Mouse (Mus musculus): ENCODE measurements around the gene Pde4b. TPM values are rescaled to one million over a fixed set of nuclear protein-coding genes. Genes with fewer than 3 reads are reported as not detected.

Gene Pde4b
- polyA plus RNA-seq, 1 experiment: 2.7 TPM

GRCm38 (mm10) chr4:102230898-102231297, 143.6 kb downstream of the Pde4b start:
- no peak overlapping the region for H3K4me3 ChIP-seq (ENCODE audit: insufficient read depth, poor library complexity, severe bottlenecking)
- H3K36me3 ChIP-seq (ENCODE audit: control insufficient read depth, insufficient read depth): no peaks in the 10 kb centered on the region
- no peak overlapping the region for H3ac ChIP-seq (ENCODE audit: control insufficient read depth, insufficient read length, low read depth)
- no peaks in the 10 kb centered on the region for H3K79me3 ChIP-seq (ENCODE audit: low read depth)
- no peaks in the 10 kb centered on the region for H3K79me2 ChIP-seq (ENCODE audit: control insufficient read depth, insufficient read depth)
- H3K27me3 ChIP-seq (ENCODE audit: control insufficient read depth, insufficient read depth, insufficient read length): no peaks in the 10 kb centered on the region
- TF ChIP-seq USF1 (IDR thresholded peaks at IDR 0.05; ENCODE audit: low read depth): no peak

DNA sequence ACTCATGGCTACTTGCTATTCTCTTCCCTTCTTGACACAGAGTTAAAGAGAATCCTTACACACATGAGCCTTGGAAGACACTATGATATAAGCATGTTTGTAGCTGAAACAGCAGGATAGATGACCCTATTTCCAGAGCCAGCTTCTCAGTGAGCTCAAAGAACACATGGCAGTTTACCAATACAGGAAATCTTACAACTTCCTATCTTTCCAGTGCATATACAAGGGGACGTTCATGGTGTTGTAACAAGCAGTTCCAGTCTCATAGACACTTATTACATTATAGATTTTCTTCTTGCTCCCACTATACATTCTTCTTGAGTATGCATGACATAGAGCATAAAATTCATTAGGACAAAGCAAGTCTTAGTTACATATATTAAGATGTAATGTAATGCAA, 146.3 kb downstream of the Pde4b start:
- no peaks in the 10 kb centered on the region for H3K27me3 ChIP-seq (ENCODE audit: control insufficient read depth, insufficient read depth, insufficient read length)
- H3K36me3 ChIP-seq (ENCODE audit: control insufficient read depth, insufficient read depth): no peaks in the 10 kb centered on the region
- TF ChIP-seq MAX (IDR thresholded peaks at IDR 0.05) (no peak), MYOG (IDR thresholded peaks at IDR 0.05; ENCODE audit: control insufficient read depth, extremely low read depth, insufficient read length) (no peak), CEBPB (IDR thresholded peaks at IDR 0.05; ENCODE audit: low read depth) (no peak), CTCF (IDR thresholded peaks at IDR 0.05; ENCODE audit: control insufficient read depth, insufficient read depth, insufficient read length) (no peak), FOSL1 (IDR thresholded peaks at IDR 0.05; ENCODE audit: insufficient read depth, low read length, poor library complexity, severe bottlenecking) (no peak), USF1 (IDR thresholded peaks at IDR 0.05; ENCODE audit: low read depth) (no peak), MYOD1 (IDR thresholded peaks at IDR 0.05; ENCODE audit: control insufficient read depth, insufficient read length, low read depth) (no peak)

GRCm38 (mm10) chr4:102235151-102235550, 147.8 kb downstream of the Pde4b start:
- Histone ChIP-seq H3K4me3 (ENCODE audit: insufficient read depth, poor library complexity, severe bottlenecking) (no peak overlapping the region), H3K36me3 (ENCODE audit: control insufficient read depth, insufficient read depth) (no peaks in the 10 kb centered on the region), H3K27me3 (ENCODE audit: control insufficient read depth, insufficient read depth, insufficient read length) (no peaks in the 10 kb centered on the region), H3ac (ENCODE audit: control insufficient read depth, insufficient read length, low read depth) (no peak overlapping the region), H3K79me3 (ENCODE audit: low read depth) (no peaks in the 10 kb centered on the region), H3K79me2 (ENCODE audit: control insufficient read depth, insufficient read depth) (no peaks in the 10 kb centered on the region)
- TF ChIP-seq MAX (IDR thresholded peaks at IDR 0.05): no peak
- TF ChIP-seq FOSL1 (IDR thresholded peaks at IDR 0.05; ENCODE audit: insufficient read depth, low read length, poor library complexity, severe bottlenecking): no peak
- no peak for TF ChIP-seq CEBPB (IDR thresholded peaks at IDR 0.05; ENCODE audit: low read depth)
- no peak for TF ChIP-seq CTCF (IDR thresholded peaks at IDR 0.05; ENCODE audit: control insufficient read depth, insufficient read depth, insufficient read length)
- TF ChIP-seq MYOG (IDR thresholded peaks at IDR 0.05; ENCODE audit: control insufficient read depth, extremely low read depth, insufficient read length): no peak
- no peak for TF ChIP-seq USF1 (IDR thresholded peaks at IDR 0.05; ENCODE audit: low read depth)
- TF ChIP-seq MYOD1 (IDR thresholded peaks at IDR 0.05; ENCODE audit: control insufficient read depth, insufficient read length, low read depth): no peak

More for the DNA sequence above, 146.3 kb downstream of the Pde4b start:
- no peak overlapping the region for H3K4me3 ChIP-seq (ENCODE audit: insufficient read depth, poor library complexity, severe bottlenecking)
- H3K79me2 ChIP-seq (ENCODE audit: control insufficient read depth, insufficient read depth): no peaks in the 10 kb centered on the region
- H3ac ChIP-seq (ENCODE audit: control insufficient read depth, insufficient read length, low read depth): no peak overlapping the region
- H3K79me3 ChIP-seq (ENCODE audit: low read depth): no peaks in the 10 kb centered on the region

- H3K4me3 ChIP-seq (ENCODE audit: insufficient read depth, poor library complexity, severe bottlenecking): no peak overlapping the region
- no peak for TF ChIP-seq CTCF (IDR thresholded peaks at IDR 0.05; ENCODE audit: control insufficient read depth, insufficient read depth, insufficient read length)
- no peak for TF ChIP-seq USF1 (IDR thresholded peaks at IDR 0.05; ENCODE audit: low read depth)
- TF ChIP-seq MYOG (IDR thresholded peaks at IDR 0.05; ENCODE audit: control insufficient read depth, extremely low read depth, insufficient read length): no peak
- TF ChIP-seq CEBPB (IDR thresholded peaks at IDR 0.05; ENCODE audit: low read depth): no peak
- no peak for TF ChIP-seq MAX (IDR thresholded peaks at IDR 0.05)
- no peak for TF ChIP-seq MYOD1 (IDR thresholded peaks at IDR 0.05; ENCODE audit: control insufficient read depth, insufficient read length, low read depth)
- TF ChIP-seq FOSL1 (IDR thresholded peaks at IDR 0.05; ENCODE audit: insufficient read depth, low read length, poor library complexity, severe bottlenecking): no peak
- H3ac ChIP-seq (ENCODE audit: control insufficient read depth, insufficient read length, low read depth): no peak overlapping the region
- no peaks in the 10 kb centered on the region for H3K79me3 ChIP-seq (ENCODE audit: low read depth)
- no peaks in the 10 kb centered on the region for H3K27me3 ChIP-seq (ENCODE audit: control insufficient read depth, insufficient read depth, insufficient read length)
- H3K79me2 ChIP-seq (ENCODE audit: control insufficient read depth, insufficient read depth): no peaks in the 10 kb centered on the region
- no peaks in the 10 kb centered on the region for H3K36me3 ChIP-seq (ENCODE audit: control insufficient read depth, insufficient read depth)
Observed at GRCm38 (mm10) chr4:102239102-102239501, 151.8 kb downstream of the Pde4b start.

DNA sequence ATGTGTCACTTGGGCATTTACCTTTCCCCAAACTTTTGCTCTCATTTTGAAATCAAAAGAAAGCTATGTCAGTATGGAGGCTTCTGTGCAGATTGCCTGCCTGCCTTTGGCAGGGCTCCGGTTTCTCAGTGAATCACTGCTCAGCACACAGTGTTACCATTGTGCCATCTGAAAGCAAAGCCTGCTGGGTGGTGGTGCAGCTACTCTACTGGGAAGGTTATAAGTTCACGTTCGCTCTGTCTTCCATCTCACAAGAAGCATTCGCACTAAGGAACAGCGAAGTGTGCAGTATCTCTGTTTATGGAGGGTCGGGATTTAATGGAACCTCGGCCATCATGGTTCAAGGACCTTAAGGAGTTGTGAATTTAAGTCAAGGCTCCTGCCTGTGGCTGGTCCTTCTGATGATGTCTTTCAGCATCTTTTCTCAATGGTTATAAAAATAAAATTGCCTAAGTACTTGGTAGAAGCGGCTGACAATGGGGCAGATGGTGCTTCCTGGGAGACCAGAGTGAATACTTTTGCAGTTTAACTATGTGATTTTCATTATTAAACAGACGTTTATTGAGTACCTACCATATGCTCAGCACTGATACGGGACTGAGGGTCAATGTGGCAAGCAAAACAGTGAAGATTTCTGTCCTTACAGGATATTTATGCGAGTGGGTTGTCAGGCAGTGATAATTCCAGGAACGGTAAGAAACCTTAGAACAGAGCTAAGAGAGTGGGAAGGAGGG, 152.5 kb downstream of the Pde4b start:
- Histone ChIP-seq H3K36me3 (ENCODE audit: control insufficient read depth, insufficient read depth) (no peaks in the 10 kb centered on the region), H3K4me3 (ENCODE audit: insufficient read depth, poor library complexity, severe bottlenecking) (no peak overlapping the region), H3K27me3 (ENCODE audit: control insufficient read depth, insufficient read depth, insufficient read length) (no peaks in the 10 kb centered on the region), H3K79me2 (ENCODE audit: control insufficient read depth, insufficient read depth) (no peaks in the 10 kb centered on the region), H3K79me3 (ENCODE audit: low read depth) (no peaks in the 10 kb centered on the region), H3ac (ENCODE audit: control insufficient read depth, insufficient read length, low read depth) (no peak overlapping the region)
- TF ChIP-seq MAX (IDR thresholded peaks at IDR 0.05): no peak
- no peak for TF ChIP-seq USF1 (IDR thresholded peaks at IDR 0.05; ENCODE audit: low read depth)
- no peak for TF ChIP-seq FOSL1 (IDR thresholded peaks at IDR 0.05; ENCODE audit: insufficient read depth, low read length, poor library complexity, severe bottlenecking)
- TF ChIP-seq MYOG (IDR thresholded peaks at IDR 0.05; ENCODE audit: control insufficient read depth, extremely low read depth, insufficient read length): no peak
- TF ChIP-seq CTCF (IDR thresholded peaks at IDR 0.05; ENCODE audit: control insufficient read depth, insufficient read depth, insufficient read length): no peak
- TF ChIP-seq CEBPB (IDR thresholded peaks at IDR 0.05; ENCODE audit: low read depth): no peak
- no peak for TF ChIP-seq MYOD1 (IDR thresholded peaks at IDR 0.05; ENCODE audit: control insufficient read depth, insufficient read length, low read depth)

Data from C2C12 (cell line).